Comparison of ENCODE assay signal across 26 mouse cellular contexts in the genomic region with DNA sequence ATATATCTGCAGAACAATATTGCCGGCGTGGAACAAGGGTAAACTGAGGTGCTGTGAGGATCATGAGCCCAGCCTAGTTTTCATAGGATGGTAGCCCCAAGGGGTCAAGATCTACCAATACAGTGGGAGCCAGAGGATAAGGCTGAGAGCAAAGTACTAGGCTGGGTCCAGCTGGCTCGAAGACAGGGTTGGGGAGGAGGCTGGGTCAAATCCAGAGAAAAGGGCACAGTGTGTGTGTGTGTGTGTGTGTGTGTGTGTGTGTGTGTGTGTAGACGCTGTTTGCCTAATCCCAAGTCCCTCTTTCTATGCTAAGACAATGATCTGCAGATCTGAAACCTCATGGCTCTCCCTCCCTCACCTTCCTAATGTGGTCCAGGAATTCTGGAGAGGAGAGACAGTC. TPM values are rescaled to one million over a fixed set of nuclear protein-coding genes. Genes with fewer than 3 reads are reported as not detected.
DNase-seq lines count a peak whose midpoint lies in the region; ATAC-seq and TF ChIP-seq lines count a peak whose summit lies in the region.
"Had no signal": no experiment of that assay in that cellular context is flagged by ENCODE, and none has a peak within 500 bp of the region (broad histone marks: within the 10 kb centered on the region; RNA-seq: fewer than 3 reads in every experiment).

No protein-coding gene starts in this region.

- no peak for TF ChIP-seq EP300 in lung, postnatal 0 days (IDR thresholded peaks at IDR 0.05)

- no peak overlapping the region for H3K4me2 ChIP-seq in lung, embryonic 16.5 days (ENCODE audit: low read depth, low read length)
- H3K4me2 ChIP-seq in lung, postnatal 0 days (replicated peaks; ENCODE audit: low read depth, low read length), result no peak overlapping the region
- no peak overlapping the region for H3K4me2 ChIP-seq in forebrain, embryonic 12.5 days
- H3K4me2 ChIP-seq: embryonic facial prominence, embryonic 12.5 days; embryonic facial prominence, embryonic 15.5 days; forebrain, embryonic 15.5 days; heart, embryonic 13.5 days; hindbrain, embryonic 13.5 days had no signal

- no peak for TF ChIP-seq POLR2A in kidney, adult 2 months (IDR thresholded peaks at IDR 0.05; ENCODE audit: low read depth, low read length)

- H3K4me1 ChIP-seq in kidney, adult 2 months (ENCODE audit: control insufficient read depth, insufficient read depth, low read length), result no peaks in the 10 kb centered on the region
- H3K4me1 ChIP-seq in lung, embryonic 16.5 days (replicated peaks; ENCODE audit: control insufficient read depth, insufficient read depth, low read length), result no peaks in the 10 kb centered on the region; the same call in 1 of the 2 replicates
- H3K4me1 ChIP-seq in lung, postnatal 0 days (ENCODE audit: insufficient read depth, low read depth, low read length), result 0 out of 2 replicates have a peak, but pooled peaks cover 6% of the 10 kb centered on the region
- peaks cover 10% of the 10 kb centered on the region for H3K4me1 ChIP-seq in forebrain, embryonic 12.5 days

- H3K36me3 ChIP-seq in kidney, adult 2 months (ENCODE audit: control insufficient read depth, insufficient read depth, low read length), result no peaks in the 10 kb centered on the region
- no peaks in the 10 kb centered on the region for H3K36me3 ChIP-seq in lung, embryonic 16.5 days (ENCODE audit: control insufficient read depth, insufficient read depth, low read length)
- no peaks in the 10 kb centered on the region for H3K36me3 ChIP-seq in lung, postnatal 0 days (ENCODE audit: insufficient read depth, low read length)
- no peaks in the 10 kb centered on the region for H3K36me3 ChIP-seq in forebrain, embryonic 12.5 days (replicated peaks)
- H3K36me3 ChIP-seq: embryonic facial prominence, embryonic 12.5 days; embryonic facial prominence, embryonic 15.5 days; forebrain, embryonic 15.5 days; heart, embryonic 10.5 days; heart, embryonic 13.5 days; hindbrain, embryonic 10.5 days; hindbrain, embryonic 13.5 days had no signal

- H3K9me3 ChIP-seq in lung, embryonic 16.5 days (ENCODE audit: control insufficient read depth, low read length), result no peaks in the 10 kb centered on the region
- no peaks in the 10 kb centered on the region for H3K9me3 ChIP-seq in lung, postnatal 0 days (ENCODE audit: low read length)
- H3K9me3 ChIP-seq in forebrain, embryonic 12.5 days, result no peaks in the 10 kb centered on the region
- H3K9me3 ChIP-seq: embryonic facial prominence, embryonic 12.5 days; embryonic facial prominence, embryonic 15.5 days; forebrain, embryonic 15.5 days; heart, embryonic 10.5 days; heart, embryonic 13.5 days; hindbrain, embryonic 10.5 days; hindbrain, embryonic 13.5 days had no signal

- H3K4me3 ChIP-seq in kidney, adult 2 months (ENCODE audit: insufficient read depth, low read depth, low read length), result no peak overlapping the region
- H3K4me3 ChIP-seq in lung, embryonic 16.5 days (ENCODE audit: low read length), result no peak overlapping the region
- H3K4me3 ChIP-seq in lung, postnatal 0 days (ENCODE audit: low read depth, low read length), result no peak overlapping the region
- H3K4me3 ChIP-seq in forebrain, embryonic 12.5 days (replicated peaks), result no peak overlapping the region
- H3K4me3 ChIP-seq: embryonic facial prominence, embryonic 12.5 days; embryonic facial prominence, embryonic 15.5 days; forebrain, embryonic 15.5 days; heart, adult 2 months; heart, embryonic 10.5 days; heart, embryonic 13.5 days; hindbrain, embryonic 10.5 days; hindbrain, embryonic 13.5 days had no signal

- no peaks in the 10 kb centered on the region for H3K27me3 ChIP-seq in kidney, adult 2 months (replicated peaks; ENCODE audit: control insufficient read depth, insufficient read depth, low read length)
- H3K27me3 ChIP-seq in lung, embryonic 16.5 days (ENCODE audit: control insufficient read depth, insufficient read depth, low read depth, low read length), result peaks cover 21% of the 10 kb centered on the region
- H3K27me3 ChIP-seq in lung, postnatal 0 days (replicated peaks; ENCODE audit: insufficient read depth, low read length), result 0 out of 2 replicates have a peak, but pooled peaks cover 6% of the 10 kb centered on the region
- peaks cover 35% of the 10 kb centered on the region for H3K27me3 ChIP-seq in forebrain, embryonic 12.5 days

- 72% methylated on average over 4 of the region's 4 CpGs for WGBS in kidney, adult 2 months
- WGBS in lung, embryonic 16.5 days, result 67% methylated on average over 4 of the region's 4 CpGs
- 67% methylated on average over 4 of the region's 4 CpGs for WGBS in lung, postnatal 0 days
- WGBS in forebrain, embryonic 12.5 days, result 73% methylated on average over 4 of the region's 4 CpGs

- peak; percentile 47; the same call in 1 of the 2 replicates for ATAC-seq in lung, embryonic 16.5 days (ENCODE audit: low read depth)
- ATAC-seq in lung, postnatal 0 days, result no peak
- ATAC-seq in forebrain, embryonic 12.5 days (ENCODE audit: low FRiP score), result no peak
- ATAC-seq: CD4-positive, CD25-positive, alpha-beta regulatory T cell, adult 4 months; forebrain, embryonic 15.5 days; hindbrain, embryonic 16.5 days had no signal

- no peak for TF ChIP-seq CTCF in kidney, adult 2 months (conservative IDR thresholded peaks at IDR 0.05; ENCODE audit: insufficient read depth, insufficient read length, low read depth, low read length)
- TF ChIP-seq CTCF in lung, postnatal 0 days (IDR thresholded peaks at IDR 0.05), result no peak

- no peak overlapping the region for H3K27ac ChIP-seq in kidney, adult 2 months (ENCODE audit: insufficient read depth, low read depth, low read length)
- H3K27ac ChIP-seq in lung, embryonic 16.5 days (ENCODE audit: low read length), result no peak overlapping the region
- no peak overlapping the region for H3K27ac ChIP-seq in lung, postnatal 0 days (ENCODE audit: low read length)
- no peak overlapping the region for H3K27ac ChIP-seq in forebrain, embryonic 12.5 days
- H3K27ac ChIP-seq: embryonic facial prominence, embryonic 12.5 days; embryonic facial prominence, embryonic 15.5 days; forebrain, embryonic 15.5 days; heart, adult 2 months; heart, embryonic 10.5 days; heart, embryonic 13.5 days; hindbrain, embryonic 10.5 days; hindbrain, embryonic 13.5 days had no signal

- DNase-seq in kidney, adult 2 months, result peak; percentile 40
- DNase-seq in kidney, postnatal 14 days, result no peak
- DNase-seq in lung, adult 18-20 months, result no peak
- DNase-seq in lung, postnatal 36 days, result peak; percentile 11
- no peak for DNase-seq in lung, postnatal 0 days (ENCODE audit: low spot score)
- DNase-seq: adrenal gland, postnatal 14 days; cerebellum, adult 11 months; cerebellum, adult 2 months; cerebellum, adult 9-11 months; cerebellum, postnatal 25 days; gastrocnemius, postnatal 10 days; gastrocnemius, postnatal 36 days; heart, adult 2 months; heart, postnatal 36 days had no signal

- H3K9ac ChIP-seq in lung, embryonic 16.5 days (ENCODE audit: low read length), result no peak overlapping the region
- H3K9ac ChIP-seq in lung, postnatal 0 days (replicated peaks; ENCODE audit: low read depth), result no peak overlapping the region
- H3K9ac ChIP-seq in forebrain, embryonic 12.5 days, result no peak overlapping the region
- H3K9ac ChIP-seq: embryonic facial prominence, embryonic 12.5 days; embryonic facial prominence, embryonic 15.5 days; forebrain, embryonic 15.5 days; heart, embryonic 13.5 days; hindbrain, embryonic 13.5 days had no signal

RNA-seq across cellular contexts. Expression of gene Ngb, which starts 2.0 kb away (rescaled TPM):
- 1.4 and 1.7 TPM in 2 replicates for polyA plus RNA-seq in kidney, adult 2 months (2012; rRNA removed)
- 6.4 and 6.6 TPM in 2 replicates for polyA plus RNA-seq in lung, embryonic 16.5 days (2015; fragmentation: Nextera tagmentation; extraction: Ambion mirVana)
- polyA plus RNA-seq in lung, postnatal 0 days (2015; fragmentation: Nextera tagmentation; extraction: Ambion mirVana), result 3.0 and 3.9 TPM in 2 replicates
- polyA plus RNA-seq in forebrain, embryonic 12.5 days (2016; fragmentation: Nextera tagmentation; extraction: Ambion mirVana), result 0.44 and 0.57 TPM in 2 replicates
- polyA plus RNA-seq: CD4-positive, CD25-positive, alpha-beta regulatory T cell, adult 4 months; heart, postnatal 0 days had no signal

RNA-seq across cellular contexts. Expression of gene Gstz1, which starts 46.6 kb away (rescaled TPM):
- polyA plus RNA-seq in kidney, adult 2 months (2012; rRNA removed), result 427 and 440 TPM in 2 replicates
- polyA plus RNA-seq in lung, embryonic 16.5 days (2015; fragmentation: Nextera tagmentation; extraction: Ambion mirVana), result 42.6 and 44.2 TPM in 2 replicates
- 48.3 and 51.7 TPM in 2 replicates for polyA plus RNA-seq in lung, postnatal 0 days (2015; fragmentation: Nextera tagmentation; extraction: Ambion mirVana)
- polyA plus RNA-seq in forebrain, embryonic 12.5 days (2016; fragmentation: Nextera tagmentation; extraction: Ambion mirVana), result 24.3 and 28.3 TPM in 2 replicates

RNA-seq across cellular contexts. Expression of gene Pomt2, which starts 47.4 kb away (rescaled TPM):
- polyA plus RNA-seq in kidney, adult 2 months (2012; rRNA removed), result 15.9 and 20.9 TPM in 2 replicates
- polyA plus RNA-seq in lung, embryonic 16.5 days (2015; fragmentation: Nextera tagmentation; extraction: Ambion mirVana), result 15.6 and 15.9 TPM in 2 replicates
- polyA plus RNA-seq in lung, postnatal 0 days (2015; fragmentation: Nextera tagmentation; extraction: Ambion mirVana), result 9.5 and 10.5 TPM in 2 replicates
- polyA plus RNA-seq in forebrain, embryonic 12.5 days (2016; fragmentation: Nextera tagmentation; extraction: Ambion mirVana), result 16.2 and 16.6 TPM in 2 replicates

Comparison
In these comparisons a context has a peak if more than half of its experiments do, and no peak if none do; other contexts are left out.
1. DNase-seq: peak in kidney, adult 2 months (single experiment) and lung, postnatal 36 days (single experiment); none in kidney, postnatal 14 days (single experiment), lung, adult 18-20 months (0 of 2) and lung, postnatal 0 days (single experiment).